Mouse (Mus musculus) neural tube, embryonic 14.5 days (tissue): ENCODE measurements around the gene Hist1h3a. TPM values are rescaled to one million over a fixed set of nuclear protein-coding genes. Genes with fewer than 3 reads are reported as not detected.
"Not testable (repeated sequence)": the region's sequence is repeated elsewhere in the genome, so short reads cannot be mapped to it uniquely, and the experiment has no call there.

Source experiments
- ATAC-seq: fragments of 200-750 bp; cut with Nextera tagmentation; 2 replicates; pipeline ENCODE4 v1.8.0; 2017; ENCODE audit warnings: low read depth, mild to moderate bottlenecking, moderate TSS enrichment, moderate library complexity
- H3K27ac ChIP-seq: fragments of 300-500 bp; sonication (generic); 2 replicates; pipeline ENCODE4 v1.5.1; 2014; ENCODE audit warnings: low read depth, mild to moderate bottlenecking, control low read depth, low read length, moderate library complexity, mixed read lengths
- H3K27me3 ChIP-seq: fragments of 300-500 bp; sonication (generic); 2 replicates; pipeline ENCODE4 v1.6.1; 2014; ENCODE audit warnings: low read length; ENCODE audit not compliant: control insufficient read depth, insufficient read depth
- H3K36me3 ChIP-seq: fragments of 300-500 bp; sonication (generic); 2 replicates; pipeline ENCODE4 v1.6.1; 2014; ENCODE audit warnings: low read length, mixed read lengths; ENCODE audit not compliant: control insufficient read depth, insufficient read depth
- H3K4me1 ChIP-seq: fragments of 300-500 bp; sonication (generic); 2 replicates; pipeline ENCODE4 v1.6.1; 2014; ENCODE audit warnings: low read length; ENCODE audit not compliant: control insufficient read depth, insufficient read depth
- H3K4me2 ChIP-seq: fragments of 300-500 bp; sonication (generic); 2 replicates; pipeline ENCODE4 v1.6.1; 2014; ENCODE audit warnings: mild to moderate bottlenecking, low read depth, low read length, control low read depth
- H3K4me3 ChIP-seq: fragments of 300-500 bp; sonication (generic); 2 replicates; pipeline ENCODE4 v1.5.1; 2014; ENCODE audit warnings: low read depth, low read length, control low read depth, mixed read lengths
- H3K9ac ChIP-seq: fragments of 300-500 bp; sonication (generic); replicated peaks from 2 replicates; pipeline ENCODE4 v1.6.1; 2014; ENCODE audit warnings: low read depth, mild to moderate bottlenecking, control low read depth, low read length, mixed read lengths
- H3K9me3 ChIP-seq: fragments of 300-500 bp; sonication (generic); 2 replicates; pipeline ENCODE4 v1.6.1; 2016; ENCODE audit warnings: low read length; ENCODE audit not compliant: control insufficient read depth
- WGBS: fragments of 180-500 bp; shearing (Covaris S2); extraction: QIAGEN DNeasy Blood & Tissue Kit; methylation state at CpG from one replicate; pipeline ENCODE4 v1.1.7; 2014; 5-methylcytosine and 5-hydroxymethylcytosine counted together
- microRNA-seq: library from miRNA; unstranded; fragments of <30 nt; microRNA quantifications from one replicate; pipeline ENCODE4, GENCODE M21; 2016
- polyA plus RNA-seq: library from polyadenylated mRNA; unstranded; fragments of >200 nt; fragmentation: Nextera tagmentation; extraction: Ambion mirVana; gene quantifications from 2 replicates; pipeline ENCODE4 v1.2.1, GENCODE M21; 2014

Hist1h3a gene
- polyA plus RNA-seq, 1 experiment from 2014 or later = 0.75 TPM

GRCm38 (mm10) chr13:23728472-23729191 lies 33.6 kb downstream of the Hist1h3a start:
- H3K36me3 ChIP-seq = no peaks in the 10 kb centered on the region
- no peak overlapping the region for H3K4me2 ChIP-seq
- WGBS = 90% methylated on average over 18 of the region's 18 CpGs
- no peak overlapping the region for H3K9ac ChIP-seq
- no peaks in the 10 kb centered on the region for H3K4me1 ChIP-seq
- H3K27ac ChIP-seq = no peak overlapping the region
- no peak overlapping the region for H3K4me3 ChIP-seq
- ATAC-seq = no peak
- H3K27me3 ChIP-seq = no peaks in the 10 kb centered on the region
- no peaks in the 10 kb centered on the region for H3K9me3 ChIP-seq

- Histone ChIP-seq H3K36me3 (no peaks in the 10 kb centered on the region), H3K4me2 (no peak overlapping the region), H3K9ac (no peak overlapping the region), H3K27ac (no peak overlapping the region), H3K4me1 (no peaks in the 10 kb centered on the region), H3K9me3 (no peaks in the 10 kb centered on the region), H3K27me3 (no peaks in the 10 kb centered on the region), H3K4me3 (no peak overlapping the region)
- WGBS = 33% methylated on average over 1 of the region's 1 CpGs
- ATAC-seq = no peak
These were observed 37.0 kb downstream of the Hist1h3a start for GRCm38 (mm10) chr13:23725213-23725612.

GRCm38 (mm10) chr13:23724239-23724638 lies 37.9 kb downstream of the Hist1h3a start:
- no peak for ATAC-seq
- Histone ChIP-seq H3K4me2 (no peak overlapping the region), H3K9ac (no peak overlapping the region), H3K9me3 (no peaks in the 10 kb centered on the region), H3K4me1 (no peaks in the 10 kb centered on the region), H3K36me3 (no peaks in the 10 kb centered on the region), H3K27me3 (no peaks in the 10 kb centered on the region), H3K27ac (no peak overlapping the region), H3K4me3 (no peak overlapping the region)
- WGBS = 87% methylated on average over 4 of the region's 4 CpGs

- not testable (repeated sequence) for H3K9me3 ChIP-seq, H3K27me3 ChIP-seq, ATAC-seq, H3K9ac ChIP-seq, H3K36me3 ChIP-seq, H3K4me2 ChIP-seq, H3K4me1 ChIP-seq, H3K4me3 ChIP-seq, H3K27ac ChIP-seq
- WGBS = 18% methylated on average over 2 of the region's 2 CpGs
These were observed 44.5 kb downstream of the Hist1h3a start for GRCm38 (mm10) chr13:23717593-23718245.

GRCm38 (mm10) chr13:23717176-23717575 lies 45.0 kb downstream of the Hist1h3a start:
- no peak overlapping the region for H3K9ac ChIP-seq
- H3K4me1 ChIP-seq = no peaks in the 10 kb centered on the region
- no peak overlapping the region for H3K4me2 ChIP-seq
- H3K9me3 ChIP-seq = no peaks in the 10 kb centered on the region
- no peak for ATAC-seq
- H3K4me3 ChIP-seq = no peak overlapping the region
- H3K27me3 ChIP-seq = no peaks in the 10 kb centered on the region
- H3K27ac ChIP-seq = no peak overlapping the region
- H3K36me3 ChIP-seq = no peaks in the 10 kb centered on the region
- 63% methylated on average over 11 of the region's 11 CpGs for WGBS

- no peak overlapping the region for H3K9ac ChIP-seq
- no peaks in the 10 kb centered on the region for H3K9me3 ChIP-seq
- H3K27ac ChIP-seq = no peak overlapping the region
- no peak for ATAC-seq
- H3K4me1 ChIP-seq = no peaks in the 10 kb centered on the region
- H3K27me3 ChIP-seq = no peaks in the 10 kb centered on the region
- no peak overlapping the region for H3K4me2 ChIP-seq
- 82% methylated on average over 5 of the region's 5 CpGs for WGBS
- H3K36me3 ChIP-seq = no peaks in the 10 kb centered on the region
- H3K4me3 ChIP-seq = no peak overlapping the region
These were observed 45.7 kb downstream of the Hist1h3a start for GRCm38 (mm10) chr13:23716261-23717042.

Small RNA genes lying within 50 kb of the gene (microRNA-seq; reads per million reads assigned to microRNA genes)
- gene Gm44314 = not detected
- gene Gm44484 = not detected

Other genes starting within 250 kb of the Hist1h3a start
- gene Hist1h4h, start 231.3 kb downstream of the Hist1h3a start, polyA plus RNA-seq = 1.7 and 2.1 TPM in 2 replicates
- gene Hist1h2af, start 228.5 kb downstream of the Hist1h3a start, polyA plus RNA-seq = not detected in 2 replicates
- 0.72 TPM in 1 of 2 replicates, not detected in the other for gene Hist1h3g, start 227.0 kb downstream of the Hist1h3a start, polyA plus RNA-seq
- 0.33 TPM in 1 of 2 replicates, not detected in the other for gene Hist1h2bh, start 219.0 kb downstream of the Hist1h3a start, polyA plus RNA-seq
- gene Hist1h3f, start 218.3 kb downstream of the Hist1h3a start, polyA plus RNA-seq = 0.52 TPM in 1 of 2 replicates, not detected in the other
- gene Hist1h4f, start 210.7 kb downstream of the Hist1h3a start, polyA plus RNA-seq = not detected in 2 replicates
- gene Hist1h1d, start 209.1 kb downstream of the Hist1h3a start, polyA plus RNA-seq = 0.07 and 0.13 TPM in 2 replicates
- 1.9 and 2.4 TPM in 2 replicates for gene Hist1h3e, start 200.0 kb downstream of the Hist1h3a start, polyA plus RNA-seq
- 11.7 and 12.9 TPM in 2 replicates for gene Hist1h2ae, start 191.2 kb downstream of the Hist1h3a start, polyA plus RNA-seq
- gene Hist1h2bg, start 191.0 kb downstream of the Hist1h3a start, polyA plus RNA-seq = 0.75 and 1.1 TPM in 2 replicates
- 0.94 TPM in 1 of 2 replicates, not detected in the other for gene Hist1h2bf, start 188.2 kb downstream of the Hist1h3a start, polyA plus RNA-seq
- gene Hist1h2ad, start 188.0 kb downstream of the Hist1h3a start, polyA plus RNA-seq = 1.1 TPM in 1 of 2 replicates, not detected in the other
- 0.50 and 1.1 TPM in 2 replicates for gene Hist1h3d, start 186.6 kb downstream of the Hist1h3a start, polyA plus RNA-seq
- 23.6 and 25.2 TPM in 2 replicates for gene Hist1h4d, start 180.8 kb downstream of the Hist1h3a start, polyA plus RNA-seq
- 1.1 and 1.3 TPM in 2 replicates for gene Hist1h2be, start 141.3 kb downstream of the Hist1h3a start, polyA plus RNA-seq
- 3.3 and 4.3 TPM in 2 replicates for gene Hist1h1e, start 139.8 kb downstream of the Hist1h3a start, polyA plus RNA-seq
- gene Hist1h2ac, start 78.4 kb downstream of the Hist1h3a start, polyA plus RNA-seq = 0.17 and 0.41 TPM in 2 replicates
- 11.6 and 20.8 TPM in 2 replicates for gene Hist1h2bc, start 78.2 kb downstream of the Hist1h3a start, polyA plus RNA-seq
- gene Hist1h1t, start 66.6 kb downstream of the Hist1h3a start, polyA plus RNA-seq = not detected in 2 replicates
- 2.1 and 3.5 TPM in 2 replicates for gene Hist1h4c, start 63.9 kb downstream of the Hist1h3a start, polyA plus RNA-seq
- gene Hfe, start 51.5 kb downstream of the Hist1h3a start, polyA plus RNA-seq = 2.4 and 4.7 TPM in 2 replicates
- 5.3 and 8.4 TPM in 2 replicates for gene Hist1h1c, start 23.6 kb downstream of the Hist1h3a start, polyA plus RNA-seq
- gene Hist1h3c, start 16.8 kb downstream of the Hist1h3a start, polyA plus RNA-seq = not detected in 2 replicates
- not detected in 2 replicates for gene Hist1h2bb, start 15.7 kb downstream of the Hist1h3a start, polyA plus RNA-seq
- gene Hist1h2ab, start 11.3 kb downstream of the Hist1h3a start, polyA plus RNA-seq = 3.5 and 4.0 TPM in 2 replicates
- 0.51 and 1.3 TPM in 2 replicates for gene Hist1h3b, start 10.1 kb downstream of the Hist1h3a start, polyA plus RNA-seq
- 1.8 TPM in 1 of 2 replicates, not detected in the other for gene Hist1h4b, start 5.4 kb downstream of the Hist1h3a start, polyA plus RNA-seq
- gene Hist1h4a, start 1.2 kb downstream of the Hist1h3a start, polyA plus RNA-seq = not detected in 2 replicates
- gene Hist1h1a, start 1.3 kb upstream of the Hist1h3a start, polyA plus RNA-seq = not detected in 2 replicates
- not detected in 2 replicates for gene Trim38, start 7.5 kb upstream of the Hist1h3a start, polyA plus RNA-seq
- not detected in 2 replicates for gene Slc17a2, start 44.6 kb upstream of the Hist1h3a start, polyA plus RNA-seq
- gene Slc17a3, start 77.0 kb upstream of the Hist1h3a start, polyA plus RNA-seq = not detected in 2 replicates
- gene Slc17a1, start 105.4 kb upstream of the Hist1h3a start, polyA plus RNA-seq = not detected in 2 replicates
- 0.08 and 0.19 TPM in 2 replicates for gene Slc17a4, start 152.6 kb upstream of the Hist1h3a start, polyA plus RNA-seq
- not detected in 2 replicates for gene Hist1h2ba, start 171.8 kb upstream of the Hist1h3a start, polyA plus RNA-seq
- not detected in 2 replicates for gene Hist1h2aa, start 172.1 kb upstream of the Hist1h3a start, polyA plus RNA-seq
- gene Scgn, start 228.8 kb upstream of the Hist1h3a start, polyA plus RNA-seq = 0.88 and 0.99 TPM in 2 replicates